Mouse (Mus musculus) liver, embryonic 13.5 days (tissue): ENCODE results near the gene Creb3l4. TPM values are rescaled to one million over a fixed set of nuclear protein-coding genes. Genes with fewer than 3 reads are reported as not detected.
A peak's percentile ranks its signal among the peaks of the same experiment; 100 is the strongest.

ENCODE experiments used
- ATAC-seq: fragments of 200-750 bp; cut with Nextera tagmentation; 2 replicates; pipeline ENCODE4 v1.8.0; 2017; ENCODE audit warnings: low read depth, mild to moderate bottlenecking, moderate number of reproducible peaks, moderate library complexity
- DNase-seq: peaks from one replicate; pipeline ENCODE4 v3.0.0; 2022
- H3K27ac ChIP-seq: fragments of 300-500 bp; sonication (generic); 2 replicates; pipeline ENCODE4 v1.5.1; 2015; ENCODE audit warnings: moderate library complexity, mild to moderate bottlenecking, inconsistent platforms
- H3K27me3 ChIP-seq: fragments of 300-500 bp; sonication (generic); 2 replicates; pipeline ENCODE4 v1.6.1; 2015; ENCODE audit warnings: mild to moderate bottlenecking, inconsistent platforms
- H3K36me3 ChIP-seq: fragments of 300-500 bp; sonication (generic); 2 replicates; pipeline ENCODE4 v1.6.1; 2015; ENCODE audit warnings: mild to moderate bottlenecking, inconsistent platforms
- H3K4me1 ChIP-seq: fragments of 300-500 bp; sonication (generic); replicated peaks from 2 replicates; pipeline ENCODE4 v1.6.1; 2015; ENCODE audit warnings: inconsistent platforms
- H3K4me2 ChIP-seq: fragments of 300-500 bp; sonication (generic); 2 replicates; pipeline ENCODE4 v1.6.1; 2015; ENCODE audit warnings: inconsistent platforms, mild to moderate bottlenecking, moderate library complexity
- H3K4me3 ChIP-seq: fragments of 300-500 bp; sonication (generic); replicated peaks from 2 replicates; pipeline ENCODE4 v1.5.1; 2015; ENCODE audit warnings: mild to moderate bottlenecking, inconsistent platforms
- H3K9ac ChIP-seq: fragments of 300-500 bp; sonication (generic); 2 replicates; pipeline ENCODE4 v1.6.1; 2015; ENCODE audit warnings: mild to moderate bottlenecking, inconsistent platforms
- H3K9me3 ChIP-seq: fragments of 300-500 bp; sonication (generic); replicated peaks from 2 replicates; pipeline ENCODE4 v1.6.1; 2016; ENCODE audit warnings: inconsistent platforms
- WGBS: fragments of 180-500 bp; shearing (Covaris S2); methylation state at CpG from one replicate; pipeline ENCODE4 v1.1.7; 2015; ENCODE audit not compliant: insufficient replicate concordance; 5-methylcytosine and 5-hydroxymethylcytosine counted together
- polyA plus RNA-seq: library from polyadenylated mRNA; unstranded; fragments of >200 nt; fragmentation: Nextera tagmentation; extraction: Ambion mirVana; gene quantifications from 2 replicates; pipeline ENCODE4 v1.2.1, GENCODE M21; 2015

Gene Creb3l4
- polyA plus RNA-seq, 1 experiment from 2014 or later: 0.41 TPM

GRCm38 (mm10) chr3:90222941-90223340, 20.4 kb downstream of the Creb3l4 start:
- Histone ChIP-seq H3K4me3 (no peak overlapping the region), H3K4me1 (peaks cover 35% of the 10 kb centered on the region), H3K4me2 (no peak overlapping the region), H3K36me3 (no peaks in the 10 kb centered on the region; the same call in 1 of the 2 replicates), H3K9me3 (no peaks in the 10 kb centered on the region), H3K9ac (no peak overlapping the region), H3K27ac (no peak overlapping the region), H3K27me3 (no peaks in the 10 kb centered on the region)
- DNase-seq (no peak), ATAC-seq (no peak)
- 30% methylated on average over 3 of the region's 3 CpGs for WGBS

GRCm38 (mm10) chr3:90222455-90222854, 20.9 kb downstream of the Creb3l4 start:
- Histone ChIP-seq H3K27ac (no peak overlapping the region), H3K9ac (no peak overlapping the region), H3K4me1 (peaks cover 35% of the 10 kb centered on the region), H3K36me3 (no peaks in the 10 kb centered on the region; the same call in 1 of the 2 replicates), H3K9me3 (no peaks in the 10 kb centered on the region), H3K4me2 (no peak overlapping the region), H3K27me3 (no peaks in the 10 kb centered on the region), H3K4me3 (no peak overlapping the region)
- no peak for DNase-seq
- WGBS: 73% methylated on average over 4 of the region's 4 CpGs
- no peak for ATAC-seq

- peak overlapping the region; percentile 82 for H3K4me2 ChIP-seq
- peaks cover 35% of the 10 kb centered on the region for H3K4me1 ChIP-seq
- H3K9me3 ChIP-seq: no peaks in the 10 kb centered on the region
- H3K9ac ChIP-seq: peak overlapping the region; percentile 72
- H3K36me3 ChIP-seq: no peaks in the 10 kb centered on the region; the same call in 1 of the 2 replicates
- H3K27ac ChIP-seq: no peak overlapping the region
- no peaks in the 10 kb centered on the region for H3K27me3 ChIP-seq
- 0 out of 2 replicates have a peak, but pooled peaks have one; percentile 19 for ATAC-seq
- DNase-seq: no peak
- H3K4me3 ChIP-seq: peak overlapping the region; percentile 62
- WGBS: 9% methylated on average over 5 of the region's 5 CpGs
These were observed 22.2 kb downstream of the Creb3l4 start for GRCm38 (mm10) chr3:90221123-90221522.

GRCm38 (mm10) chr3:90220531-90220951, 22.8 kb downstream of the Creb3l4 start:
- H3K4me2 ChIP-seq: peak overlapping the region; percentile 82
- ATAC-seq (peak; percentile 73), DNase-seq (peak; percentile 29)
- H3K9me3 ChIP-seq: no peaks in the 10 kb centered on the region
- peak overlapping the region; percentile 72 for H3K27ac ChIP-seq
- no peaks in the 10 kb centered on the region for H3K27me3 ChIP-seq
- H3K4me3 ChIP-seq: peak overlapping the region; percentile 62
- peaks cover 35% of the 10 kb centered on the region for H3K4me1 ChIP-seq
- H3K36me3 ChIP-seq: no peaks in the 10 kb centered on the region; the same call in 1 of the 2 replicates
- H3K9ac ChIP-seq: peak overlapping the region; percentile 72
- under 1% methylated on average over 20 of the region's 20 CpGs for WGBS

- Histone ChIP-seq H3K27me3 (no peaks in the 10 kb centered on the region), H3K4me2 (peak overlapping the region; percentile 82), H3K36me3 (no peaks in the 10 kb centered on the region; the same call in 1 of the 2 replicates), H3K4me1 (peaks cover 35% of the 10 kb centered on the region), H3K27ac (peak overlapping the region; percentile 72), H3K9me3 (no peaks in the 10 kb centered on the region), H3K9ac (peak overlapping the region; percentile 72), H3K4me3 (peak overlapping the region; percentile 62)
- WGBS: 12% methylated on average over 6 of the region's 6 CpGs
- peak; percentile 35; the same call in 1 of the 2 replicates for ATAC-seq
- no peak for DNase-seq
These were observed 23.2 kb downstream of the Creb3l4 start for GRCm38 (mm10) chr3:90220088-90220487.

- H3K27ac ChIP-seq: no peak overlapping the region
- 22% methylated on average over 1 of the region's 1 CpGs for WGBS
- H3K9me3 ChIP-seq: no peaks in the 10 kb centered on the region
These were observed 27.4 kb downstream of the Creb3l4 start for GRCm38 (mm10) chr3:90215825-90216380.

GRCm38 (mm10) chr3:90213956-90214684, 29.2 kb downstream of the Creb3l4 start:
- H3K4me3 ChIP-seq: peak overlapping the region; percentile 86
- 14% methylated on average over 12 of the region's 12 CpGs for WGBS
- H3K27me3 ChIP-seq: no peaks in the 10 kb centered on the region
- peaks cover 40% of the 10 kb centered on the region for H3K4me1 ChIP-seq
- H3K9me3 ChIP-seq: no peaks in the 10 kb centered on the region
- peaks cover 37% of the 10 kb centered on the region for H3K36me3 ChIP-seq
- H3K27ac ChIP-seq: peak overlapping the region; percentile 83
- peak overlapping the region; percentile 92 for H3K9ac ChIP-seq
- ATAC-seq (peak; percentile 41; the same call in 1 of the 2 replicates), DNase-seq (no peak)
- peak overlapping the region; percentile 94 for H3K4me2 ChIP-seq

More at GRCm38 (mm10) chr3:90215825-90216380, 27.4 kb downstream of the Creb3l4 start:
- Histone ChIP-seq H3K4me1 (peaks cover 40% of the 10 kb centered on the region), H3K4me3 (no peak overlapping the region), H3K4me2 (no peak overlapping the region), H3K9ac (no peak overlapping the region), H3K36me3 (peaks cover 20% of the 10 kb centered on the region), H3K27me3 (no peaks in the 10 kb centered on the region)
- DNase-seq: no peak
- ATAC-seq: no peak

- Histone ChIP-seq H3K9me3 (no peaks in the 10 kb centered on the region), H3K27ac (peak within 1 kb of the TSS; percentile 83), H3K9ac (peak within 1 kb of the TSS; percentile 92), H3K36me3 (peaks cover 44% of the 10 kb centered on the region), H3K4me3 (peak within 1 kb of the TSS; percentile 86), H3K27me3 (no peaks in the 10 kb centered on the region), H3K4me2 (peak within 1 kb of the TSS; percentile 94), H3K4me1 (peaks cover 46% of the 10 kb centered on the region)
- ATAC-seq (peak; percentile 92), DNase-seq (peak; percentile 85)
- WGBS: under 1% methylated on average over 42 of the region's 42 CpGs
These were observed 29.9 kb downstream of the Creb3l4 start, which contains the start of the genes Rps27 and Rab13 for GRCm38 (mm10) chr3:90213377-90213866. TSS of gene Rps27 (minus strand) at chr3:90213651. TSS of gene Rab13 (plus strand) at chr3:90213695.

- H3K9ac ChIP-seq: peak overlapping the region; percentile 92
- no peak for ATAC-seq
- no peaks in the 10 kb centered on the region for H3K9me3 ChIP-seq
- peaks cover 46% of the 10 kb centered on the region for H3K4me1 ChIP-seq
- H3K27me3 ChIP-seq: no peaks in the 10 kb centered on the region
- H3K27ac ChIP-seq: peak overlapping the region; percentile 83
- 5% methylated on average over 5 of the region's 5 CpGs for WGBS
- H3K4me2 ChIP-seq: peak overlapping the region; percentile 94
- no peak for DNase-seq
- peak overlapping the region; percentile 86 for H3K4me3 ChIP-seq
- H3K36me3 ChIP-seq: peaks cover 51% of the 10 kb centered on the region
These were observed 30.6 kb downstream of the Creb3l4 start for GRCm38 (mm10) chr3:90212723-90213122.

GRCm38 (mm10) chr3:90211475-90212398, 31.6 kb downstream of the Creb3l4 start:
- Histone ChIP-seq H3K27me3 (no peaks in the 10 kb centered on the region), H3K4me3 (peak overlapping the region; percentile 86), H3K36me3 (peaks cover 58% of the 10 kb centered on the region), H3K27ac (peak overlapping the region; percentile 32), H3K4me1 (peaks cover 46% of the 10 kb centered on the region), H3K9ac (peak overlapping the region; percentile 92), H3K4me2 (peak overlapping the region; percentile 94), H3K9me3 (no peaks in the 10 kb centered on the region)
- 36% methylated on average over 13 of the region's 13 CpGs for WGBS
- no peak for ATAC-seq
- DNase-seq: no peak
